Mouse (Mus musculus) kidney, adult 2 months (tissue): Measurements from ENCODE around the gene Rfx5.
"Not testable (repeated sequence)": the region's sequence is repeated elsewhere in the genome, so short reads cannot be mapped to it uniquely, and the experiment has no call there.

Experiments used
- CTCF ChIP-seq: fragments of 200-500 bp; conservative IDR thresholded peaks from 2 replicates; pipeline ENCODE4 v1.5.1; 2011; ENCODE audit warnings: low read depth, mild to moderate bottlenecking, control low read depth, low read length, moderate library complexity, mixed read lengths; ENCODE audit not compliant: insufficient read depth, insufficient read length
- POLR2A ChIP-seq: fragments of 200-500 bp; IDR thresholded peaks from one replicate; pipeline ENCODE4 v1.6.1; 2011; ENCODE audit warnings: low read depth, low read length, control low read depth

DNA sequence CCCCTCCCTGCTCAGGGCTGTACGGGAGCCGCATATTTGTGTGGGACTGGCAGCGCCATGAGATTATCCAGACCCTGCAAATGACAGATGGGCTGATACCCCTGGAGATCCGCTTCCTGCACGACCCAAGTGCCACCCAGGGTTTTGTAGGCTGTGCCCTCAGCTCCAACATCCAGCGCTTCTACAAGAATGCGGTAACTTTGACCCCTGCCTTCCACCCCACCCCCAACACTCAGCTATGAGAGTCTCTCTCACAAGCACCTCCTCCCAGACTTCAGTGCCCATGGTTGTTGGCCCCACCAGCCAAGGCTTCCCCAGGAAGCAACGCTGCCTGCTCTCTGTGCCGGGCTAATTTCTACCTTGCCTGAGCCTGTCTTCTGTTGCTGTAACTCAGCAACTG, 13.8 kb upstream of the Rfx5 start:
- TF ChIP-seq POLR2A, CTCF: not testable (repeated sequence)
